Mouse (Mus musculus) heart, adult 18-20 months (tissue): ENCODE measurements at regions not wholly inside any gene's neighbourhood (a gene's known extent, or its start where the extent isn't known, plus 50 kb on each side); places are given as distances from the start of the nearest gene placed in this dataset.

Experiments
- DNase-seq, 2 experiments: peaks; one replicate each; pipeline ENCODE4 v3.0.0; 2021 to 2022; ENCODE audit warnings: mixed read lengths in 1 of 2

DNA sequence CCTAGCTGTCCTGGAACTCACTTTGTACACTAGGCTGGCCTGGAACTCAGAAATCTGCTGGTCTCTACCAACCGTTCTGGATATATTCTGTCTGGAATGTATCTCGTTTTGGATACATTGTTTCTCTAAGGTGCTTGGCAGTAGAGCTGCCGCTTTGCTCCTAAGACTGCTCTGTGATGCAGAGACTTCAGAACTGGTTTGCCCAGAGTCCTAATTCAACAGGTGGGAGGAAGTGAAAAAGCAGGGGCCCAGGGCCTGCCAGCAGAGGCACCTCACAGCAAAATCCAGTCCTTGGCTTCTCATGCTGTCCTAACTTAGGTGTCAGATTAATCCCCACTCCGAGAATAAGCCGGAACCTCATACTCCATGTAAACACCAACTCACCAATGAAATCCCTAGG is 67.3 kb upstream of the Rreb1 start:
- DNase-seq: no peak

DNA sequence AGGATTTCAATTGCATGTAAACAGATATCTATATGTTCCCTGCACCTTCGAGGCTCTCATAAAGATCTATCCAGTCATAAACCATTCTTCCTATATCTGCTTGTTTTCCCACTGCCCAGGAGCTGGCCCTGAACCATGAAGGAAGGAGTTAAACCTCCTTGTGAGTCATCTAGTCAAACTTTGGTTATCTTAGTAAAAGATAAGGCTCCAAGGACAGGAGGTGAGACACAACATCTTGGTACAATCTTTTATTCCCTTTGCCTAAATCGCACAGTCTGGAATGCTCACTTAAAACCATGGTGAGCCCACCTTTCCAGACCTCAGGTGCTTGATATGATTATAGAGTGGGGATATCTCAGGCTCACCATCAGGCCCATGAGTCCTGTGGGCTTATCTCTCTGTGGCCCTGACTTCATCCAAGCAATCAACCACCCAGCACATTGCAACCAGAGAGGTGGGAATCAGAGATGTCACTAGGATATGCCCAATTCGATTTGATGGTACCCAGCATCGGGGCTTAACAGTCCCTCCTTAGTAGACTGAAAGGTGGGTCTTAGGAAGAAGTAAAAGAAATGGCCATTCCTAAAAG is 65.2 kb upstream of the Rreb1 start:
- no peak for DNase-seq

DNA sequence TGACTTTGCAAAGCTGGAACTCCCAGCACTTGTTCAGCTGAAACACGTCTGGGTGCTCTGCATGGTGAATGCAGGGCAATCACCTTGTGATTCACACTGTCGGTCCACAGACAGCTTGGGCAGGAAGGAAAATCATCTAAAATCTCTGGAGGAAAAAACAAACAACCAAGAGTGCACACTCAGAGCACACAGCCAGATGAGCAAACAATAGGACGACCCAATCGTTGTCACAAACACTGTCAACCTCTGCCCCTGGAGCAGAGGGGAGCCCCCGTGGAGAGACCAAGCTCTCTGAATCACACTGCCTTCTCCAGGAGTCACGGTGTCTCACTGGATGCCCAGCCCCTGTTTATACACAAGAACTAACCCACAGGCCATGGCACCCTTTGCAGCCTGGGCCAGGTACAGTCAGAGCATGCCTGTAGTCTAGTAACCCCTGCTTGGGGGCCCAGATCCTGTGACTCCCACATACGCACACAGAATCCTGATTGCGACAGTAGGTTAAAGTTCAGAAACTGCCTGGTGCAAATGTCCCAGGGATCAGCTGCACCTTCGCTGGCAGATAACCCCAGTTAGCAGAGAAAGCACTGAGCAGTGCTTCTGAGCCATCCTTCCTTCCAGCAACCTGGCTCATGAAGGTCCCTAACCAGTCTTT is 63.0 kb upstream of the Rreb1 start:
- DNase-seq: no peak

- no peak for DNase-seq
Observed at GRCm38 (mm10) chr13:37715770-37716693, 62.2 kb upstream of the Rreb1 start.

DNA sequence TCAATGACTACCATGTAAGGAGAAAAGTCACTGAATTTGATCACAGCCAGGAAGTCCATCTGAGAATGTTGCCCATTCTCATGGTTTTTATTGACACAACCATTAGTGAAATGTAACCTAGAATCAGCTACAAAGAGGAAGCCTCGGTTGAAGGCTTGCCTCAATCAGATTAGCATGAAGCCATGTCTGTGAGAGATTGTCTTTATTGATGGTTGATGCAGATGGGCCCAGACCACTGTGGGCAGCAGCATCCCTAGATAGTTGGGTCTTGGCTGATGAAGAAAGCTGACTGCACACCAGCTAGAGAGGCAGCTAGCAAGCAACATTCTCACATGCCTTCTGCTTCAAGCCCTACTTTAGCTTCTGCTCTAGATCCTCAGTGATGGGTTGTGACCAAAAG is 60.4 kb upstream of the Rreb1 start:
- DNase-seq: no peak

DNA sequence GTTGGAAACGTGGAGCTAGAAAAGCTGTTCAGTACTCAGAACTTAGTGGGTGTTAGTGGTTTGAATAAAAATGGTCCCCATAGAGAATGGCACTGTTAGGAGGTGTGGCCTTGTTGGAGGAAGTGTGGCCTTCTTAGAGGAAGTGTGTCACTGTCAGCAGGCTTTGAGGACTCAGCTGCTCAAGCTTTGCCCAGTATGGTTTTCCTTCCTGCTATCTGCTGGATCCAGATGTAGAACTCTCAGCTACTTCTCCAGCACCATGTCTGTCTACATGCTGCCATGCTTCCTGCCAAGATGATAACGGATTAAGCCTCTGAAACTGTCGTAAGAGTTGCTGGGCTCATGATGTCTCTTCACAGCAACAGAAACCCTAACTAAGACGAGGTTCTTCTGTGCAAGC is 59.8 kb upstream of the Rreb1 start:
- no peak for DNase-seq
